Mouse (Mus musculus): ENCODE data around the gene S100a5. TPM values are rescaled to one million over a fixed set of nuclear protein-coding genes. Genes with fewer than 3 reads are reported as not detected.
A peak's percentile ranks its signal among the peaks of the same experiment; 100 is the strongest.

S100a5 gene
- polyA plus RNA-seq, 1 experiment from 2014 or later, result not detected

GRCm38 (mm10) chr3:90586016-90586643 is 22.2 kb upstream of the S100a5 start:
- Histone ChIP-seq H3K4me3 (no peak overlapping the region), H3K36me3 (no peaks in the 10 kb centered on the region), H3K27ac (peak overlapping the region; percentile 69; the same call in 1 of the 2 replicates), H3K4me1 (peaks cover 27% of the 10 kb centered on the region; the same call in 1 of the 2 replicates), H3K9ac (no peak overlapping the region), H3K27me3 (no peaks in the 10 kb centered on the region), H3K4me2 (no peak overlapping the region), H3K9me3 (no peaks in the 10 kb centered on the region)
- no peak for ATAC-seq (ENCODE audit: insufficient number of reproducible peaks, insufficient read depth, low FRiP score, low TSS enrichment, low read depth)
- 84% methylated on average over 15 of the region's 15 CpGs for WGBS

GRCm38 (mm10) chr3:90586906-90587305 is 21.4 kb upstream of the S100a5 start:
- H3K4me3 ChIP-seq, result no peak overlapping the region
- H3K4me2 ChIP-seq, result no peak overlapping the region
- H3K36me3 ChIP-seq, result no peaks in the 10 kb centered on the region
- peaks cover 27% of the 10 kb centered on the region; the same call in 1 of the 2 replicates for H3K4me1 ChIP-seq
- H3K27ac ChIP-seq, result peak overlapping the region; percentile 69
- WGBS, result 61% methylated on average over 10 of the region's 10 CpGs
- no peaks in the 10 kb centered on the region for H3K27me3 ChIP-seq
- peak; percentile 70; the same call in 1 of the 2 replicates for ATAC-seq (ENCODE audit: insufficient number of reproducible peaks, insufficient read depth, low FRiP score, low TSS enrichment, low read depth)
- H3K9me3 ChIP-seq, result no peaks in the 10 kb centered on the region
- H3K9ac ChIP-seq, result 0 out of 2 replicates have a peak overlapping the region, but pooled peaks have one; percentile 36

GRCm38 (mm10) chr3:90587361-90588101 is 20.8 kb upstream of the S100a5 start:
- peaks cover 27% of the 10 kb centered on the region; the same call in 1 of the 2 replicates for H3K4me1 ChIP-seq
- peak overlapping the region; percentile 69; the same call in 1 of the 2 replicates for H3K27ac ChIP-seq
- H3K27me3 ChIP-seq, result no peaks in the 10 kb centered on the region
- no peak overlapping the region for H3K4me2 ChIP-seq
- 82% methylated on average over 14 of the region's 14 CpGs for WGBS
- H3K9ac ChIP-seq, result no peak overlapping the region
- H3K4me3 ChIP-seq, result no peak overlapping the region
- no peaks in the 10 kb centered on the region for H3K9me3 ChIP-seq
- no peaks in the 10 kb centered on the region for H3K36me3 ChIP-seq
- no peak for ATAC-seq (ENCODE audit: insufficient number of reproducible peaks, insufficient read depth, low FRiP score, low TSS enrichment, low read depth)

GRCm38 (mm10) chr3:90589390-90589789 is 18.9 kb upstream of the S100a5 start:
- peak overlapping the region; percentile 22; the same call in 1 of the 2 replicates for H3K27ac ChIP-seq
- peaks cover 22% of the 10 kb centered on the region; the same call in 1 of the 2 replicates for H3K4me1 ChIP-seq
- 80% methylated on average over 6 of the region's 6 CpGs for WGBS
- ATAC-seq (ENCODE audit: insufficient number of reproducible peaks, insufficient read depth, low FRiP score, low TSS enrichment, low read depth), result no peak
- H3K4me3 ChIP-seq, result no peak overlapping the region
- H3K4me2 ChIP-seq, result no peak overlapping the region
- no peaks in the 10 kb centered on the region for H3K36me3 ChIP-seq
- H3K27me3 ChIP-seq, result no peaks in the 10 kb centered on the region
- no peaks in the 10 kb centered on the region for H3K9me3 ChIP-seq
- no peak overlapping the region for H3K9ac ChIP-seq

- Histone ChIP-seq H3K36me3 (no peaks in the 10 kb centered on the region), H3K4me1 (peaks cover 22% of the 10 kb centered on the region; the same call in 1 of the 2 replicates), H3K4me2 (no peak within 1 kb of the TSS), H3K9ac (no peak within 1 kb of the TSS), H3K27ac (peak within 1 kb of the TSS; percentile 22; the same call in 1 of the 2 replicates), H3K27me3 (no peaks in the 10 kb centered on the region), H3K4me3 (no peak within 1 kb of the TSS), H3K9me3 (no peaks in the 10 kb centered on the region)
- WGBS, result 80% methylated on average over 8 of the region's 8 CpGs
- ATAC-seq (ENCODE audit: insufficient number of reproducible peaks, insufficient read depth, low FRiP score, low TSS enrichment, low read depth), result no peak
Measured at GRCm38 (mm10) chr3:90589947-90590346, 18.4 kb upstream of the S100a5 start, which contains the start of gene S100a2. Gene S100a2, plus strand, starts transcription at chr3:90590247.

- no peak overlapping the region for H3K4me3 ChIP-seq
- no peak overlapping the region for H3K27ac ChIP-seq
- peaks cover 6% of the 10 kb centered on the region; the same call in 1 of the 2 replicates for H3K4me1 ChIP-seq
- no peak overlapping the region for H3K4me2 ChIP-seq
- H3K36me3 ChIP-seq, result no peaks in the 10 kb centered on the region
- H3K9ac ChIP-seq, result no peak overlapping the region
- 50% methylated on average over 1 of the region's 1 CpGs for WGBS
- no peaks in the 10 kb centered on the region for H3K27me3 ChIP-seq
- ATAC-seq (ENCODE audit: insufficient number of reproducible peaks, insufficient read depth, low FRiP score, low TSS enrichment, low read depth), result no peak
- no peaks in the 10 kb centered on the region for H3K9me3 ChIP-seq
Measured at GRCm38 (mm10) chr3:90594466-90594865, 13.9 kb upstream of the S100a5 start.

GRCm38 (mm10) chr3:90595556-90595955 is 12.8 kb upstream of the S100a5 start:
- no peaks in the 10 kb centered on the region for H3K27me3 ChIP-seq
- H3K9me3 ChIP-seq, result no peaks in the 10 kb centered on the region
- H3K4me2 ChIP-seq, result no peak overlapping the region
- H3K4me3 ChIP-seq, result no peak overlapping the region
- H3K27ac ChIP-seq, result no peak overlapping the region
- peaks cover 14% of the 10 kb centered on the region; the same call in 1 of the 2 replicates for H3K4me1 ChIP-seq
- H3K9ac ChIP-seq, result no peak overlapping the region
- ATAC-seq (ENCODE audit: insufficient number of reproducible peaks, insufficient read depth, low FRiP score, low TSS enrichment, low read depth), result no peak
- H3K36me3 ChIP-seq, result no peaks in the 10 kb centered on the region
- WGBS, result 81% methylated on average over 5 of the region's 5 CpGs

GRCm38 (mm10) chr3:90596810-90597209 is 11.5 kb upstream of the S100a5 start:
- WGBS, result 84% methylated on average over 6 of the region's 6 CpGs
- Histone ChIP-seq H3K36me3 (no peaks in the 10 kb centered on the region), H3K4me3 (no peak overlapping the region), H3K4me2 (no peak overlapping the region), H3K27me3 (no peaks in the 10 kb centered on the region), H3K4me1 (peaks cover 18% of the 10 kb centered on the region; the same call in 1 of the 2 replicates), H3K9me3 (no peaks in the 10 kb centered on the region), H3K27ac (no peak overlapping the region), H3K9ac (no peak overlapping the region)
- ATAC-seq (ENCODE audit: insufficient number of reproducible peaks, insufficient read depth, low FRiP score, low TSS enrichment, low read depth), result no peak

- 0 out of 2 replicates have a peak overlapping the region, but pooled peaks have one; percentile 33 for H3K27ac ChIP-seq
- no peak overlapping the region for H3K4me2 ChIP-seq
- H3K9ac ChIP-seq, result no peak overlapping the region
- H3K36me3 ChIP-seq, result no peaks in the 10 kb centered on the region
- H3K4me1 ChIP-seq, result peaks cover 24% of the 10 kb centered on the region; the same call in 1 of the 2 replicates
- no peak overlapping the region for H3K4me3 ChIP-seq
- ATAC-seq (ENCODE audit: insufficient number of reproducible peaks, insufficient read depth, low FRiP score, low TSS enrichment, low read depth), result no peak
- no peaks in the 10 kb centered on the region for H3K27me3 ChIP-seq
- WGBS, result 22% methylated on average over 6 of the region's 6 CpGs
- no peaks in the 10 kb centered on the region for H3K9me3 ChIP-seq
Measured at GRCm38 (mm10) chr3:90597736-90598135, 10.6 kb upstream of the S100a5 start.

- no peak overlapping the region for H3K4me2 ChIP-seq
- H3K36me3 ChIP-seq, result no peaks in the 10 kb centered on the region
- no peak for ATAC-seq (ENCODE audit: insufficient number of reproducible peaks, insufficient read depth, low FRiP score, low TSS enrichment, low read depth)
- no peak overlapping the region for H3K9ac ChIP-seq
- peaks cover 29% of the 10 kb centered on the region for H3K4me1 ChIP-seq
- no peak overlapping the region for H3K27ac ChIP-seq
- no peak overlapping the region for H3K4me3 ChIP-seq
- WGBS, result 80% methylated on average over 4 of the region's 4 CpGs
- H3K27me3 ChIP-seq, result no peaks in the 10 kb centered on the region
- H3K9me3 ChIP-seq, result no peaks in the 10 kb centered on the region
Measured at GRCm38 (mm10) chr3:90598212-90598611, 10.1 kb upstream of the S100a5 start.

GRCm38 (mm10) chr3:90599401-90599800 is 8.9 kb upstream of the S100a5 start:
- Histone ChIP-seq H3K4me2 (no peak overlapping the region), H3K4me3 (no peak overlapping the region), H3K27me3 (no peaks in the 10 kb centered on the region), H3K27ac (no peak overlapping the region), H3K9me3 (no peaks in the 10 kb centered on the region), H3K9ac (no peak overlapping the region), H3K36me3 (no peaks in the 10 kb centered on the region), H3K4me1 (peaks cover 40% of the 10 kb centered on the region)
- 85% methylated on average over 3 of the region's 3 CpGs for WGBS
- no peak for ATAC-seq (ENCODE audit: insufficient number of reproducible peaks, insufficient read depth, low FRiP score, low TSS enrichment, low read depth)
